Mouse (Mus musculus): Measurements from ENCODE around the gene Kcna5. TPM values are rescaled to one million over a fixed set of nuclear protein-coding genes. Genes with fewer than 3 reads are reported as not detected.
A peak's percentile ranks its signal among the peaks of the same experiment; 100 is the strongest.

The Kcna5 gene
- 10 to 100 TPM; 18.3 to 22.4 TPM for total RNA-seq (2021)
- long read RNA-seq, experiment 1, transcript Kcna5-201 (1 exons, 2,862 nt): major isoform, 16 of 17 reads
- long read RNA-seq, experiment 1, partial matches to known transcripts: 0 of 17 reads
- long read RNA-seq, experiment 1, other reads (novel, unspliced or antisense): 1 of 17 reads
- long read RNA-seq, experiment 2, transcript Kcna5-201 (1 exons, 2,862 nt): major isoform, 15 of 15 reads
- long read RNA-seq, experiment 2, partial matches to known transcripts: 0 of 15 reads
- long read RNA-seq, experiment 2, other reads (novel, unspliced or antisense): 0 of 15 reads

GRCm38 (mm10) chr6:126535208-126535910, at the start of gene Kcna5:
TSS of gene Kcna5 (minus strand) at chr6:126535412.
- DNase-seq: peak; percentile 71 to 92

- peak in 1 of 2 experiments; percentile 50 for DNase-seq
These were observed 47.9 kb upstream of the Kcna5 start for GRCm38 (mm10) chr6:126583075-126583474.

GRCm38 (mm10) chr6:126581632-126582031, 46.4 kb upstream of the Kcna5 start:
- DNase-seq: no peak

- DNase-seq: no peak
These were observed 45.4 kb upstream of the Kcna5 start for GRCm38 (mm10) chr6:126580571-126580970.

- no peak for DNase-seq
These were observed 42.2 kb upstream of the Kcna5 start for GRCm38 (mm10) chr6:126577415-126577814.

GRCm38 (mm10) chr6:126576566-126576965, 41.4 kb upstream of the Kcna5 start:
- DNase-seq: no peak

GRCm38 (mm10) chr6:126574778-126575177, 39.6 kb upstream of the Kcna5 start:
- DNase-seq: no peak

GRCm38 (mm10) chr6:126573021-126573420, 37.8 kb upstream of the Kcna5 start:
- no peak for DNase-seq

GRCm38 (mm10) chr6:126569809-126570208, 34.6 kb upstream of the Kcna5 start:
- no peak for DNase-seq

GRCm38 (mm10) chr6:126568046-126568830, 33.0 kb upstream of the Kcna5 start:
- DNase-seq: no peak

GRCm38 (mm10) chr6:126567326-126567725, 32.1 kb upstream of the Kcna5 start:
- DNase-seq: no peak

- DNase-seq: no peak
These were observed 29.2 kb upstream of the Kcna5 start for GRCm38 (mm10) chr6:126564376-126564775.

- peak; percentile 59 to 86 for DNase-seq
These were observed 28.7 kb upstream of the Kcna5 start for GRCm38 (mm10) chr6:126563898-126564297.

GRCm38 (mm10) chr6:126561702-126562101, 26.5 kb upstream of the Kcna5 start:
- DNase-seq: no peak

- DNase-seq: no peak
These were observed 25.5 kb upstream of the Kcna5 start for GRCm38 (mm10) chr6:126560696-126561095.

GRCm38 (mm10) chr6:126560036-126560435, 24.8 kb upstream of the Kcna5 start:
- DNase-seq: peak in 1 of 2 experiments; percentile 34

- no peak for DNase-seq
These were observed 23.1 kb upstream of the Kcna5 start for GRCm38 (mm10) chr6:126558276-126558675.

- DNase-seq: peak; percentile 25 to 50
These were observed 18.6 kb upstream of the Kcna5 start for GRCm38 (mm10) chr6:126553812-126554211.

GRCm38 (mm10) chr6:126551862-126552395, 16.7 kb upstream of the Kcna5 start:
- peak; percentile 42 to 64 for DNase-seq

- no peak for DNase-seq
These were observed 9.2 kb upstream of the Kcna5 start for GRCm38 (mm10) chr6:126544107-126545036.

- no peak for DNase-seq
These were observed 7.5 kb upstream of the Kcna5 start for GRCm38 (mm10) chr6:126542724-126543123.

Data from heart, adult 18-20 months (tissue).